Mouse (Mus musculus) heart, postnatal 14 days (tissue): ENCODE data around the gene Rprm. TPM values are rescaled to one million over a fixed set of nuclear protein-coding genes. Genes with fewer than 3 reads are reported as not detected.

Experiments
- DNase-seq, 2 experiments: peaks; one replicate each; pipeline ENCODE4 v3.0.0; 2021 to 2022
- intact Hi-C: fragments of 180-260 bp; cut with DNase I; formaldehyde crosslinking; loops from one replicate; pipeline ENCODE4 v1.15.1; 2025
- long read RNA-seq, 2 experiments: library from polyadenylated mRNA; stranded (forward); transcript quantifications; one replicate each; pipeline ENCODE4 v2.0.0; 2021
- total RNA-seq, 2 experiments: library from RNA; stranded (reverse); gene quantifications; 2 replicates each; pipeline ENCODE4 v1.2.3; 2021

Rprm gene
- total RNA-seq = under 1 TPM in 1 of 2 experiments, not detected in 1; 0.31 TPM
- long read RNA-seq, experiment 1 = 0 reads
- long read RNA-seq, experiment 2 = 0 reads

GRCm38 (mm10) chr2:54085430-54086087 lies at the start of gene Rprm:
TSS of gene Rprm (minus strand) at chr2:54085552.
- intact Hi-C loops = loop anchor here (2.0 kb wide), 1 partner anchor 755 kb away; no protein-coding TSS in a partner anchor
- DNase-seq = peak; percentile 86 to 91

GRCm38 (mm10) chr2:54119305-54119704 lies 34.0 kb upstream of the Rprm start:
- intact Hi-C loops = loop anchor here (10.0 kb wide), 1 partner anchor 1365 kb away; no protein-coding TSS in a partner anchor
- DNase-seq = no peak

- intact Hi-C loops = loop anchor here (10.0 kb wide), 1 partner anchor 1364 kb away; no protein-coding TSS in a partner anchor
- DNase-seq = peak in 1 of 2 experiments; percentile 15
These were observed 33.5 kb upstream of the Rprm start for GRCm38 (mm10) chr2:54118881-54119280.

GRCm38 (mm10) chr2:54111294-54111693 lies 25.9 kb upstream of the Rprm start:
- DNase-seq = no peak
- intact Hi-C loops = loop anchor here (10.0 kb wide), 1 partner anchor 1356 kb away; no protein-coding TSS in a partner anchor

- no peak for DNase-seq
- intact Hi-C loops = no loop called here
These were observed 20.9 kb upstream of the Rprm start for GRCm38 (mm10) chr2:54106232-54106726.

GRCm38 (mm10) chr2:54099939-54100338 lies 14.6 kb upstream of the Rprm start:
- intact Hi-C loops = no loop called here
- no peak for DNase-seq

- DNase-seq = no peak
- intact Hi-C loops = no loop called here
These were observed 7.3 kb upstream of the Rprm start for GRCm38 (mm10) chr2:54092616-54093015.

GRCm38 (mm10) chr2:54086254-54086653 lies 902 bp upstream of the Rprm start:
- intact Hi-C loops = no loop called here
- DNase-seq = no peak

- intact Hi-C loops = loop anchor here (2.0 kb wide), 1 partner anchor 754 kb away; no protein-coding TSS in a partner anchor
- DNase-seq = peak in 1 of 2 experiments; percentile 0
These were observed 469 bp downstream of the Rprm start for GRCm38 (mm10) chr2:54084737-54085429.

GRCm38 (mm10) chr2:54083861-54084736 lies 1.3 kb downstream of the Rprm start:
- DNase-seq = peak in 1 of 2 experiments; percentile 1
- intact Hi-C loops = loop anchor here (2.0 kb wide), 1 partner anchor 753 kb away; no protein-coding TSS in a partner anchor

- DNase-seq = no peak
- intact Hi-C loops = no loop called here
These were observed 6.4 kb downstream of the Rprm start for GRCm38 (mm10) chr2:54078961-54079360.

GRCm38 (mm10) chr2:54071526-54071925 lies 13.8 kb downstream of the Rprm start:
- intact Hi-C loops = no loop called here
- no peak for DNase-seq

GRCm38 (mm10) chr2:54062421-54062820 lies 22.9 kb downstream of the Rprm start:
- no peak for DNase-seq
- intact Hi-C loops = no loop called here

- intact Hi-C loops = no loop called here
- no peak for DNase-seq
These were observed 24.3 kb downstream of the Rprm start for GRCm38 (mm10) chr2:54061039-54061438.
